Mouse (Mus musculus): ENCODE measurements around the gene Dppa4. TPM values are rescaled to one million over a fixed set of nuclear protein-coding genes. Genes with fewer than 3 reads are reported as not detected.

The Dppa4 gene
- 1.7 TPM for polyA plus RNA-seq (2014; fragmentation: Illumina TruSeq; extraction: RNeasy Lipid Tissue Mini Kit (QIAGEN cat#74804); ENCODE audit: low read depth, low replicate concordance)

DNA sequence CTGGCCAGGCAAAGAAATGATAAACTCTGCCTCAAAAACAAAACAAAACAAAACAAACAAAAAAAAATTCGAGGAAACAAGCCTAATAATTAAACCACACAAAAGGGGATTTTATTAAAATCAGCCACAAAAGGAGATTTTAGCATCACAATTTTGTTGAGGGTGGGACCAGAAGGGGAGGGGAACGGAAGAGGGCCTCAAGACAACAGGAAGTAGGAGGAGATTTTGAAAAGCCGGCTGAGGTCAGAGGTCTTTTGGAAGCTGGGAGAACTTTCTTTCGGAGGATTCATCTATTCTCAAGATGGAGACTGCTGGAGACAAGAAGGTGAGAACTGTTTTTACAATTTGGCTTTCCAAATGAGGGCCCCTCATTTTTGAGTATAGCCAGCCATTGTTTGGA, at the start of gene Dppa4:
Gene Dppa4 (plus strand): TSS at position 217 of the 400 bp plus-strand sequence.

DNA sequence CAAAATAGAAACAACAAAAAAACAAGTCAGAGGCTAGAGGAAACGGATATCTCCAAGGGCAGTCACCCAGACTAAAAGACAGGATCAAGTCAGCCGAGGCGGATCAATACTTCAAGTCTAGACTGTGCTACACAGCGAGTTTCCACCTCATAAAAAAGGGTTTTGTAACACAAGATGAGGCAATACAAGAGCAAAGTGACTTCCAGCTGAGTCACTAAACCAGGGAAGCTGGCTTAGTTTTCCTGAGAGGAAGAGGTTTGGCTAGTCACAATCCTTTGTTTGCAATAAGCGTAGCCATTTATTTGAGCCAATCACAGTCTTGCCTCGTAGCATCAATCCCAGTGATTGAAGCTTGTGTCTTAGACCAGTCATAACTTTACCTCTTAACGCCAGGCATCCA, 20.0 kb downstream of the Dppa4 start, which contains the start of gene Dppa2:
Gene Dppa2 (plus strand): TSS at position 400 of the 400 bp plus-strand sequence.

Other genes starting within 250 kb of the Dppa4 start
- 0.48 TPM for gene Dppa2, start 20.2 kb downstream of the Dppa4 start, polyA plus RNA-seq (2014; fragmentation: Illumina TruSeq; extraction: RNeasy Lipid Tissue Mini Kit (QIAGEN cat#74804); ENCODE audit: low read depth, low replicate concordance)
- not detected for gene Gm5485, start 128.7 kb downstream of the Dppa4 start, polyA plus RNA-seq (2014; fragmentation: Illumina TruSeq; extraction: RNeasy Lipid Tissue Mini Kit (QIAGEN cat#74804); ENCODE audit: low read depth, low replicate concordance)
- 12.7 TPM for gene Morc1, start 147.5 kb downstream of the Dppa4 start, polyA plus RNA-seq (2014; fragmentation: Illumina TruSeq; extraction: RNeasy Lipid Tissue Mini Kit (QIAGEN cat#74804); ENCODE audit: low read depth, low replicate concordance)